Mouse (Mus musculus) spleen, adult 2 months (tissue): ENCODE data around the gene Sstr5.

Experiments
- CTCF ChIP-seq: fragments of 200-500 bp; IDR thresholded peaks from 2 replicates; pipeline ENCODE4 v1.5.1; 2011; ENCODE audit warnings: mild to moderate bottlenecking, inconsistent platforms; ENCODE audit not compliant: insufficient read depth, insufficient read length, insufficient replicate concordance; ENCODE audit errors: extremely low read depth
- POLR2A ChIP-seq: fragments of 200-500 bp; IDR thresholded peaks from 2 replicates; pipeline ENCODE4 v1.6.1; 2011; ENCODE audit warnings: low read depth, low read length, inconsistent platforms

- TF ChIP-seq CTCF = no peak
- no peak for TF ChIP-seq POLR2A
These were observed 33.7 kb downstream of the Sstr5 start for GRCm38 (mm10) chr17:25463326-25463945.
